Mouse (Mus musculus) cerebellum, adult 2 months (tissue): ENCODE measurements around the gene Usp24. TPM values are rescaled to one million over a fixed set of nuclear protein-coding genes. Genes with fewer than 3 reads are reported as not detected.

ENCODE experiments used
- DNase-seq, 2 experiments: peaks; one replicate each; pipeline ENCODE4 v3.0.0; 2021
- H3K27ac ChIP-seq: fragments of 200-500 bp; 2 replicates; pipeline ENCODE4 v1.5.1; 2012; ENCODE audit warnings: low read length, control low read depth, inconsistent platforms; ENCODE audit not compliant: insufficient read depth
- H3K27me3 ChIP-seq: fragments of 200-500 bp; 2 replicates; pipeline ENCODE4 v1.6.1; 2012; ENCODE audit warnings: inconsistent platforms, mild to moderate bottlenecking, low read length, moderate library complexity; ENCODE audit not compliant: control insufficient read depth, insufficient read depth
- H3K4me1 ChIP-seq: fragments of 200-500 bp; 2 replicates; pipeline ENCODE4 v1.6.1; 2011; ENCODE audit warnings: low read length; ENCODE audit not compliant: control insufficient read depth, insufficient read depth
- H3K4me3 ChIP-seq: fragments of 200-500 bp; replicated peaks from 2 replicates; pipeline ENCODE3; 2011; ENCODE audit warnings: mild to moderate bottlenecking, low read depth, low read length, control low read depth; ENCODE audit not compliant: insufficient read depth
- CTCF ChIP-seq: fragments of 200-500 bp; IDR thresholded peaks from 2 replicates; pipeline ENCODE4 v1.5.1; 2011; ENCODE audit warnings: low read depth, mild to moderate bottlenecking, control low read depth, low read length, moderate library complexity, borderline replicate concordance; ENCODE audit not compliant: insufficient read depth
- POLR2A ChIP-seq: fragments of 200-500 bp; IDR thresholded peaks from 2 replicates; pipeline ENCODE4 v1.6.1; 2011; ENCODE audit warnings: low read length, control low read depth, borderline replicate concordance; ENCODE audit not compliant: insufficient read depth
- WGBS: fragments of 180-500 bp; shearing (Covaris S2); methylation state at CpG from one replicate; pipeline ENCODE4 v1.1.7; 2018; 5-methylcytosine and 5-hydroxymethylcytosine counted together
- polyA plus RNA-seq: library from polyadenylated mRNA; depleted of rRNA; stranded (reverse); fragments of >200 nt; gene quantifications from 2 replicates; pipeline ENCODE4 v1.2.3, GENCODE M21; 2012; rRNA removed

Usp24 gene
- polyA plus RNA-seq, 1 experiment: 22.4 TPM

GRCm38 (mm10) chr4:106483215-106483727 is 167.3 kb downstream of the Usp24 start:
- no peak for DNase-seq
- Histone ChIP-seq H3K27me3 (no peaks in the 10 kb centered on the region), H3K4me3 (no peak overlapping the region), H3K4me1 (no peaks in the 10 kb centered on the region; the same call in 1 of the 2 replicates), H3K27ac (no peak overlapping the region)
- 55% methylated on average over 7 of the region's 7 CpGs for WGBS
- TF ChIP-seq CTCF (no peak), POLR2A (no peak)

- H3K4me3 ChIP-seq: no peak overlapping the region
- H3K27ac ChIP-seq: no peak overlapping the region
- TF ChIP-seq POLR2A: no peak
- TF ChIP-seq CTCF: no peak
- H3K27me3 ChIP-seq: no peaks in the 10 kb centered on the region
- no peaks in the 10 kb centered on the region; the same call in 1 of the 2 replicates for H3K4me1 ChIP-seq
- WGBS: 83% methylated on average over 1 of the region's 1 CpGs
- DNase-seq: no peak
Measured at GRCm38 (mm10) chr4:106483831-106484230, 167.8 kb downstream of the Usp24 start.

DNA sequence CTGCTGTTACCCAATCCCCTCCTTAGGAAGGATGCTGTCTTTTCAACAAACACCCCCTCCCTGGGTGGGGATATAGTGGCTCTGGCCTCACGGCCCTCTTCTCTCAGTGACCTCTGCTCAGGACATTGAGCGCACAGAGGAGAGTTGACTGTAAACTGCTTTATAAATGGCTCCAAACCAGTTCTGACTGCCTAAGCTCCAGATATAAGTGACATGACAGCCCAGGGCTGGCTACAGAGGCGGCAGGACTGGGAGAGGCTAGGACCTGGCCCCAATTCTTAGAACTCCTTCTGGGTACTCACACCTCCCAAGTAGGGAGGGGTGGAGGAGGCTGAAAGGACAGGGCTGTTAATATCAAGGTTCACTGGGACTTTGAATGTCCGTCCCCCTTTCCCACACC is 174.6 kb downstream of the Usp24 start:
- Histone ChIP-seq H3K27ac (no peak overlapping the region), H3K4me1 (no peaks in the 10 kb centered on the region), H3K27me3 (no peaks in the 10 kb centered on the region), H3K4me3 (no peak overlapping the region)
- 57% methylated on average over 4 of the region's 4 CpGs for WGBS
- TF ChIP-seq CTCF (no peak), POLR2A (no peak)
- no peak for DNase-seq

Other genes starting within 250 kb of the Usp24 start
- gene Pcsk9, start 148.1 kb downstream of the Usp24 start, polyA plus RNA-seq: 0.33 and 0.34 TPM in 2 replicates
- gene Bsnd, start 176.1 kb downstream of the Usp24 start, polyA plus RNA-seq: 0.03 and 0.10 TPM in 2 replicates
- 76.3 and 86.4 TPM in 2 replicates for gene Dhcr24, start 244.8 kb downstream of the Usp24 start, polyA plus RNA-seq